Mouse (Mus musculus): ENCODE results near the gene Cldn14. TPM values are rescaled to one million over a fixed set of nuclear protein-coding genes. Genes with fewer than 3 reads are reported as not detected.

Cldn14 gene
- polyA plus RNA-seq, 1 experiment from 2014 or later = not detected

DNA sequence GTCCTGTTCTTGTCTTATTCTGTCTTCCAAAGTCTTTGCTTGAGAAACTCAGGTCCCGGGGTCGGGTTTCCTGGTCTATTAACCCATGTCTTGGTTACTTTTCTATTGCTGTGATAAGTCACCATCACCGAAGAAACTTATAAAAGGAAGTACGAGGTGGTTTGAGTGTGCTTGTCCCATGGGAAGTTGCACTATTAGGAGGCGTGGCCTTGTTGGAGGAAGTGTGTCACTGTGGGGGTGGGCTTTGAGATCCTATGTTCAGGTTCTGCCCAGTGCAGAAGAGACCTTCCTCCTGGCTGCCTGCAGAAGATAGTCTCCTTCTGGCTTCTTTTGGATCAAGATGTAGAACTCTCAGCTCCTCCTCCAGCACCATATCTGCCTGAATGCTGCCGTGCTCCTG is 120.2 kb downstream of the Cldn14 start:
- WGBS = 97% methylated on average over 6 of the region's 6 CpGs
- DNase-seq (ENCODE audit: low spot score) = no peak
- peaks cover 82% of the 10 kb centered on the region for H3K36me3 ChIP-seq

DNA sequence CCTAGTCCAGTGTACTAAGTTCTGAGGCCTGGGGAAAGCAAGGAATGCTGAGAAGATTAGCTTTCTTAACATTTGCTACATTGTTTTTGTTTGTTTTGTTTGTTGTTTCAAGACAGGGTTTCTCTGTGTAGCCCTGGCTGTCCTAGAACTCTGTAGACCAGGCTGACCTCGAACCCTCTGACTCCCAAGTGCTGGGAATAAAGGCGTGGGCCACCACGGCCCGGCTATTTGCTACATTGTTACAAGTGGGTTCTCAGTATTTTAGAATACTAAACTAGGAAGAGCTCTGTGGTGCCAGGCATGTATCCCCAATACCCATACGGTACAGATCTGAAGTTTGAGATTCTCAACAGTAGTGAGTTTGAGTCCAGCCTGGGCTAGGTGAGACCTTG is 123.9 kb downstream of the Cldn14 start:
- WGBS = 60% methylated on average over 5 of the region's 5 CpGs
- Histone ChIP-seq H3K27ac (replicated peaks) (peak overlapping the region; percentile 86; the same call in 1 of the 2 replicates), H3K27me3 (ENCODE audit: low read depth, poor library complexity, severe bottlenecking) (0 out of 2 replicates have a peak, but pooled peaks cover 4% of the 10 kb centered on the region), H3K4me3 (peak overlapping the region; percentile 80), H3K4me1 (peaks cover 28% of the 10 kb centered on the region), H3K9me3 (replicated peaks) (no peaks in the 10 kb centered on the region), H3K36me3 (peaks cover 44% of the 10 kb centered on the region)
- DNase-seq (ENCODE audit: low spot score) = no peak

More for the DNA sequence above, 120.2 kb downstream of the Cldn14 start:
- Histone ChIP-seq H3K27ac (replicated peaks) (no peak overlapping the region), H3K4me1 (peaks cover 23% of the 10 kb centered on the region), H3K9me3 (replicated peaks) (no peaks in the 10 kb centered on the region), H3K27me3 (ENCODE audit: low read depth, poor library complexity, severe bottlenecking) (no peaks in the 10 kb centered on the region), H3K4me3 (no peak overlapping the region)

DNA sequence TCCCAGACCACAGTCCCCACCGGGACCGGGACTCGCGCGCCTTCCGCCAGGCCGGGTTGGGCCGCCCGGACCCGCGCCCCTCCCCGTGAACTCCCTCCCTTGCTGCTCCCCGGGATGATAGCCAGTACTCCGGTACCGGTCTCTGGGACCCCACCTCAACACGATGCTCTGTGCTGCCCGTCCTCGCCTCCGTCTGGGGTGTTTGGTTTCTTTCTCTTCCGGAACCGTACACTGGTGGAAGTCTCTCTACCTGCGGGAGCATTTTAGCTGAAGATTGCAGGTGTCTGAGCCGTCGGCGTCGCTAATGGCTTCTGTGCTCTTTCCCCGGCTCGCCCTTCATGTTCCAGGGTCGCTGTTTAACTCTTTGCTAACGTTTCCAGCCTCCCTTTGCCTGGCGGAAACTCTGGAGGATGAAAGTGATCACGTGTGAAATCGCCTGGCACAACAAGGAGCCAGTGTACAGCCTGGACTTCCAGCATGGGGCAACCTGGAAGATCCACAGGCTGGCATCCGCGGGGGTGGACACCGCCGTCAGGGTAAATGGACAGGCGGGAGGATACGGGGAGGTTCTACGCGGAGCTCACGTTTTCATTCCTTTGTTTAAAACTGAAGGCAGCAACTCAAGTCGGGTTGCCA is 124.4 kb downstream of the Cldn14 start:
- Histone ChIP-seq H3K27me3 (ENCODE audit: low read depth, poor library complexity, severe bottlenecking) (0 out of 2 replicates have a peak, but pooled peaks cover 4% of the 10 kb centered on the region), H3K9me3 (replicated peaks) (no peaks in the 10 kb centered on the region), H3K4me3 (peak overlapping the region; percentile 80), H3K36me3 (peaks cover 39% of the 10 kb centered on the region), H3K4me1 (peaks cover 28% of the 10 kb centered on the region), H3K27ac (replicated peaks) (peak overlapping the region; percentile 86)
- under 1% methylated on average over 43 of the region's 43 CpGs for WGBS
- peak; percentile 49 for DNase-seq (ENCODE audit: low spot score)

DNA sequence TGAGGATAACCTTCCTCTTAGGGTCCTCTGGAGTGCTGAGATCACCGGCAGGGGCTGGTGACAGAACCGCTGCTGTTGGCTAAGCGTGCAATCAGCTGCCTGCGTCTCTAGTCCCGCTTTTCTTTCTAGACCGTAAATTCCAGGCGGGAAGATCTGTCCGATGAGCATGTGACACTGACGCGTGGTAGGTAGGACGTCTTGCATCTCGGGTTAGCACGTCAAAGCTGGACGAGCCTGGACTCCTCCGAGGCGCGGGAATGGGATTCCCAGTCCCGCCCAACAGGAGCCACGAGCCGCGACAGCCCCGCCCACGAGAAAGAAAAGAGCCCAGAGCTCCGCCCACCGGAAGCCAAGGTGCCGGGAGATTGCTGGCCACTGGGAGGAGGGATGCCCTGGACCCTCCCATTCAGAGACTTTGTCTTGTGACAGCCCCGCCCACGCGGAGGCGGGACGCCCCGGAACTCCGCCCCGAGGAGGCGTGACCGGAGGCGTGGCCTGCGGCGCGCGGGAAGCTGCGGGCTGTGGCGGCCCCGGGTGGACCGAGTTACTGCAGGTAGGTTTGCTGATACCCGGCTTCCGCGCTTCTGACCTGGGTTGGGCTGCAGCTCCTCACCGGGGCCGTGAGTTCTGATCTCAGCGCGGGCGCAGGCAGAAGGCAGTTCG is 125.1 kb downstream of the Cldn14 start, which contains the start of gene Chaf1b:
Gene Chaf1b, plus strand, starts transcription at position 479 of the 663 bp plus-strand sequence.
- peak within 1 kb of the TSS; percentile 80 for H3K4me3 ChIP-seq
- peaks cover 28% of the 10 kb centered on the region for H3K4me1 ChIP-seq
- peaks cover 32% of the 10 kb centered on the region for H3K36me3 ChIP-seq
- 0 out of 2 replicates have a peak, but pooled peaks cover 4% of the 10 kb centered on the region for H3K27me3 ChIP-seq (ENCODE audit: low read depth, poor library complexity, severe bottlenecking)
- WGBS = under 1% methylated on average over 53 of the region's 54 CpGs
- peak; percentile 99 for DNase-seq (ENCODE audit: low spot score)
- H3K27ac ChIP-seq (replicated peaks) = peak within 1 kb of the TSS; percentile 86
- no peaks in the 10 kb centered on the region for H3K9me3 ChIP-seq (replicated peaks)

DNA sequence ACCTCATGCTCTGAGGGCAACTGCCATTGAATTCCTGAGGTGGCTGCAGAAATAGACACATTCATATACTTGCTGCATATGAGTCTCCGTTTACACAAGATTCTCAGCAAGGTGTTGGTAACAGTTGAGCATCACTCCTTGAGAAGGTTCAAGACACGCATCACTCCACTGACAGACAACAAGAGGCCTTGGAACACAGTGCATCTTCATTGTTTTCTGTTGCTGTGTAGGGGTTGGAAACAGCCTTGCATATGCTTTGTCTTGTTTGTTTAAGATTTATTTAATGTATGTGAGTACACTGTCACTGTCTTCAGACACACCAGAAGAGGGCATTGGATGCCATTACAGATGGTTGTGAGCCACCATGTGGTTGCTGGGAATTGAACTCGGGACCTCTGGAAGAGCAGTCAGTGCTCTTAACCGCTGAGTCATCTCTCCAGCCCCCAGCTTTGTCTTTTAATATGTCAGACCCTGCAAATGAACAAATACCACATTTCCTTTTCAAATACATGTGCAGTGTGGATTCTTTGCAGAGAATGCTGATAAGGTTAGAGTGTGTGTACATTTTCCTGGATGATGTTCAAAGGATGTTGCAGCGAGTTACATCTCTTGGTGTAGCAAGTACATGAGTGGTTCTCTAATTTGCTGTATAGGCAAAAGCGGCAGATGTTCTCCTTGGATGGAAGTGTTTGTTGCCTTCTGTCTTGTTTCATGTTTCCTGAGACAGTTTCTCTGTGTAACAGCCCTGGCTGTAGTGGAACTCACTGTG is 130.8 kb downstream of the Cldn14 start:
- H3K36me3 ChIP-seq = peaks cover 49% of the 10 kb centered on the region
- H3K27me3 ChIP-seq (ENCODE audit: low read depth, poor library complexity, severe bottlenecking) = 0 out of 2 replicates have a peak, but pooled peaks cover 4% of the 10 kb centered on the region
- 94% methylated on average over 6 of the region's 6 CpGs for WGBS
- H3K4me1 ChIP-seq = no peaks in the 10 kb centered on the region
- H3K4me3 ChIP-seq = no peak overlapping the region
- H3K27ac ChIP-seq (replicated peaks) = no peak overlapping the region
- no peak for DNase-seq (ENCODE audit: low spot score)
- no peaks in the 10 kb centered on the region for H3K9me3 ChIP-seq (replicated peaks)

DNA sequence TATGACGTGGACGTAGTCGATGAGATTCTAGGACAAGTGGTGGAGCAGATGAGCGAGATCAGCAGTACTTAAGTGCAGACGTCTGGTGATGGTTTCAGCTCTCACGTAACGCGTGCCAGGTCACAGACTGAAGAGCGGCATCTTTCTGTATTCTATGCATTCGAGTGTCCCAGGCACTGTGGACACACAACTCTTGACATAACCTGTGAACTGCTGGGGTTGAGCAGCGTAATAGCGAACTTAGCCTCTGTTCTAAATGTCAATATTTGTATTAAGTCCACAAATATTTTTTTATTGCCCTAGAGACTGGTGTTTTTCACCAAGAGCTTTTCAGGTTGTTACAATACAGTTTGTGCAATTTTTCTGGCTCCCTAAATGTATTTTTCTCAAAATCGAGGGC is 133.8 kb downstream of the Cldn14 start:
- Histone ChIP-seq H3K4me1 (no peaks in the 10 kb centered on the region), H3K27me3 (ENCODE audit: low read depth, poor library complexity, severe bottlenecking) (no peaks in the 10 kb centered on the region), H3K27ac (replicated peaks) (no peak overlapping the region), H3K4me3 (no peak overlapping the region), H3K9me3 (replicated peaks) (no peaks in the 10 kb centered on the region), H3K36me3 (peaks cover 79% of the 10 kb centered on the region)
- DNase-seq (ENCODE audit: low spot score) = no peak
- WGBS = 96% methylated on average over 13 of the region's 13 CpGs

Other genes starting within 250 kb of the Cldn14 start
- 29.5 and 31.6 TPM in 2 replicates for gene Morc3, start 176.7 kb downstream of the Cldn14 start, polyA plus RNA-seq (2016; fragmentation: Nextera tagmentation; extraction: Ambion mirVana)
- gene Chaf1b, start 124.9 kb downstream of the Cldn14 start, polyA plus RNA-seq (2016; fragmentation: Nextera tagmentation; extraction: Ambion mirVana) = 119 and 136 TPM in 2 replicates
- gene Sim2, start 76.1 kb upstream of the Cldn14 start, polyA plus RNA-seq (2016; fragmentation: Nextera tagmentation; extraction: Ambion mirVana) = 2.8 and 2.9 TPM in 2 replicates

All from midbrain, embryonic 10.5 days (tissue).